Mouse (Mus musculus): ENCODE results near the gene Rgs7.

Gene Rgs7

GRCm38 (mm10) chr1:175431356-175432053, 60.8 kb downstream of the Rgs7 start:
- DNase-seq (ENCODE audit: low spot score): no peak

- no peak for DNase-seq (ENCODE audit: low spot score)
Measured at GRCm38 (mm10) chr1:175427112-175427511, 65.2 kb downstream of the Rgs7 start.

GRCm38 (mm10) chr1:175426393-175426792, 65.9 kb downstream of the Rgs7 start:
- DNase-seq (ENCODE audit: low spot score): no peak

- DNase-seq (ENCODE audit: low spot score): no peak
Measured at GRCm38 (mm10) chr1:175420883-175421282, 71.4 kb downstream of the Rgs7 start.

- DNase-seq (ENCODE audit: low spot score): no peak
Measured at GRCm38 (mm10) chr1:175415728-175416127, 76.6 kb downstream of the Rgs7 start.

- no peak for DNase-seq (ENCODE audit: low spot score)
Measured at GRCm38 (mm10) chr1:175410399-175410798, 81.9 kb downstream of the Rgs7 start.

GRCm38 (mm10) chr1:175391894-175392293, 100.4 kb downstream of the Rgs7 start:
- no peak for DNase-seq (ENCODE audit: low spot score)

GRCm38 (mm10) chr1:175389250-175389649, 103.0 kb downstream of the Rgs7 start:
- DNase-seq (ENCODE audit: low spot score): no peak

- DNase-seq (ENCODE audit: low spot score): no peak
Measured at GRCm38 (mm10) chr1:175385581-175386235, 106.6 kb downstream of the Rgs7 start.

GRCm38 (mm10) chr1:175372571-175372970, 119.7 kb downstream of the Rgs7 start:
- no peak for DNase-seq (ENCODE audit: low spot score)

- DNase-seq (ENCODE audit: low spot score): no peak
Measured at GRCm38 (mm10) chr1:175368062-175368461, 124.2 kb downstream of the Rgs7 start.

- no peak for DNase-seq (ENCODE audit: low spot score)
Measured at GRCm38 (mm10) chr1:175363606-175364005, 128.7 kb downstream of the Rgs7 start.

- no peak for DNase-seq (ENCODE audit: low spot score)
Measured at GRCm38 (mm10) chr1:175359411-175360366, 132.6 kb downstream of the Rgs7 start.

- DNase-seq (ENCODE audit: low spot score): no peak
Measured at GRCm38 (mm10) chr1:175352921-175353320, 139.4 kb downstream of the Rgs7 start.

- no peak for DNase-seq (ENCODE audit: low spot score)
Measured at GRCm38 (mm10) chr1:175346162-175346561, 146.1 kb downstream of the Rgs7 start.

- no peak for DNase-seq (ENCODE audit: low spot score)
Measured at GRCm38 (mm10) chr1:175336191-175336590, 156.1 kb downstream of the Rgs7 start.

- DNase-seq (ENCODE audit: low spot score): no peak
Measured at GRCm38 (mm10) chr1:175333041-175333854, 159.1 kb downstream of the Rgs7 start.

GRCm38 (mm10) chr1:175329934-175330471, 162.3 kb downstream of the Rgs7 start:
- DNase-seq (ENCODE audit: low spot score): no peak

GRCm38 (mm10) chr1:175322781-175323180, 169.5 kb downstream of the Rgs7 start:
- DNase-seq (ENCODE audit: low spot score): no peak

- DNase-seq (ENCODE audit: low spot score): no peak
Measured at GRCm38 (mm10) chr1:175319205-175319604, 173.1 kb downstream of the Rgs7 start.

GRCm38 (mm10) chr1:175317264-175317663, 175.0 kb downstream of the Rgs7 start:
- DNase-seq (ENCODE audit: low spot score): no peak
